Comparison of ENCODE assay signal across 1 mouse cellular context in genomic region chr7:4080552-4080951, GRCm38 (mm10).
TF ChIP-seq lines count a peak whose summit lies in the region.

No protein-coding gene starts in this region.

TF ChIP-seq in CH12.LX, 34 proteins besides CTCF, POLR2A, EP300 and RAD21 (continued from another document):
- no peak for TF ChIP-seq HCFC1 (IDR thresholded peaks at IDR 0.05; ENCODE audit: low read depth, low read length)
- no peak for TF ChIP-seq NELFE (IDR thresholded peaks at IDR 0.05; ENCODE audit: low read depth, low read length)
- TF ChIP-seq JUN (IDR thresholded peaks at IDR 0.05; ENCODE audit: insufficient read depth, low read depth, low read length) = peak; percentile 60
- TF ChIP-seq ELF1 (IDR thresholded peaks at IDR 0.05; ENCODE audit: low read depth, low read length) = no peak
- no peak for TF ChIP-seq KAT2A (IDR thresholded peaks at IDR 0.05; ENCODE audit: insufficient replicate concordance, low read length)
- no peak for TF ChIP-seq TBP (conservative IDR thresholded peaks at IDR 0.05; ENCODE audit: low read depth, low read length)
- no peak for TF ChIP-seq SIN3A (IDR thresholded peaks at IDR 0.05; ENCODE audit: low read length)
- TF ChIP-seq ZNF384 (IDR thresholded peaks at IDR 0.05; ENCODE audit: low read depth, low read length) = peak; percentile 73
- no peak for TF ChIP-seq MXI1 (IDR thresholded peaks at IDR 0.05; ENCODE audit: low read depth, low read length)
- peak; percentile 84 for TF ChIP-seq MAFK (IDR thresholded peaks at IDR 0.05; ENCODE audit: insufficient replicate concordance, low read length)
- no peak for TF ChIP-seq UBTF (IDR thresholded peaks at IDR 0.05; ENCODE audit: low read depth, low read length)
- TF ChIP-seq GABPA (IDR thresholded peaks at IDR 0.05; ENCODE audit: insufficient replicate concordance, low read depth, low read length) = no peak
- no peak for TF ChIP-seq CHD1 (IDR thresholded peaks at IDR 0.05; ENCODE audit: low read depth, low read length)
TF ChIP-seq in CH12.LX: peak in this region for 9.
